Mouse (Mus musculus): ENCODE measurements around the gene Zbtb3.

- no peak for TF ChIP-seq POLR2A (IDR thresholded peaks at IDR 0.05; ENCODE audit: borderline replicate concordance, control insufficient read depth, low read depth, low read length)
- TF ChIP-seq CTCF (IDR thresholded peaks at IDR 0.05; ENCODE audit: control insufficient read depth, insufficient read depth, low read length): no peak
Measured at GRCm38 (mm10) chr19:8818301-8818798, 16.0 kb downstream of the Zbtb3 start.

Data from bone marrow, adult 2 months (tissue).